Mouse (Mus musculus): ENCODE results near the gene Dnmt1. TPM values are rescaled to one million over a fixed set of nuclear protein-coding genes. Genes with fewer than 3 reads are reported as not detected.

Dnmt1 gene
- polyA plus RNA-seq, 1 experiment from 2014 or later, result 17.9 TPM

GRCm38 (mm10) chr9:20901466-20902173 is 58.1 kb downstream of the Dnmt1 start:
- 0 out of 2 replicates have a peak overlapping the region, but pooled peaks have one; percentile 3 for H3K4me2 ChIP-seq (replicated peaks; ENCODE audit: low read depth)

GRCm38 (mm10) chr9:20898511-20899073 is 61.1 kb downstream of the Dnmt1 start, which contains the start of gene Eif3g:
Gene Eif3g (minus strand): TSS chr9:20898623.
- WGBS, result 3% methylated on average over 34 of the region's 34 CpGs
- peak; percentile 87 for ATAC-seq (ENCODE audit: low FRiP score, low TSS enrichment)
- Histone ChIP-seq H3K4me1 (replicated peaks; ENCODE audit: control insufficient read depth, insufficient read depth) (0 out of 2 replicates have a peak, but pooled peaks cover 4% of the 10 kb centered on the region), H3K9ac (ENCODE audit: low read length) (peak within 1 kb of the TSS; percentile 94), H3K9me3 (ENCODE audit: control insufficient read depth, low read length) (no peaks in the 10 kb centered on the region), H3K4me3 (ENCODE audit: low read depth, low read length) (peak within 1 kb of the TSS; percentile 93), H3K27me3 (ENCODE audit: control insufficient read depth, insufficient read depth, low read length) (no peaks in the 10 kb centered on the region), H3K4me2 (replicated peaks; ENCODE audit: low read depth) (peak within 1 kb of the TSS; percentile 95), H3K27ac (replicated peaks) (peak within 1 kb of the TSS; percentile 73), H3K36me3 (ENCODE audit: control insufficient read depth, insufficient read depth, low read length) (peaks cover 18% of the 10 kb centered on the region)
- DNase-seq (ENCODE audit: low spot score), result peak; percentile 89
- TF ChIP-seq CTCF (IDR thresholded peaks at IDR 0.05; ENCODE audit: low read depth) (peak; percentile 96), EP300 (optimal IDR thresholded peaks at IDR 0.05) (no peak)

More at GRCm38 (mm10) chr9:20901466-20902173, 58.1 kb downstream of the Dnmt1 start:
- H3K27ac ChIP-seq (replicated peaks), result no peak overlapping the region
- peaks cover 7% of the 10 kb centered on the region for H3K36me3 ChIP-seq (ENCODE audit: control insufficient read depth, insufficient read depth, low read length)
- DNase-seq (ENCODE audit: low spot score), result peak; percentile 27
- WGBS, result 9% methylated on average over 13 of the region's 13 CpGs
- peak; percentile 86 for TF ChIP-seq CTCF (IDR thresholded peaks at IDR 0.05; ENCODE audit: low read depth)
- no peak for TF ChIP-seq EP300 (optimal IDR thresholded peaks at IDR 0.05)
- H3K27me3 ChIP-seq (ENCODE audit: control insufficient read depth, insufficient read depth, low read length), result no peaks in the 10 kb centered on the region
- 0 out of 2 replicates have a peak, but pooled peaks cover 4% of the 10 kb centered on the region for H3K4me1 ChIP-seq (replicated peaks; ENCODE audit: control insufficient read depth, insufficient read depth)
- no peaks in the 10 kb centered on the region for H3K9me3 ChIP-seq (ENCODE audit: control insufficient read depth, low read length)
- H3K4me3 ChIP-seq (ENCODE audit: low read depth, low read length), result no peak overlapping the region
- no peak overlapping the region for H3K9ac ChIP-seq (ENCODE audit: low read length)
- ATAC-seq (ENCODE audit: low FRiP score, low TSS enrichment), result peak; percentile 14

- Histone ChIP-seq H3K4me2 (replicated peaks; ENCODE audit: low read depth) (peak overlapping the region; percentile 95), H3K9me3 (ENCODE audit: control insufficient read depth, low read length) (no peaks in the 10 kb centered on the region), H3K36me3 (ENCODE audit: control insufficient read depth, insufficient read depth, low read length) (peaks cover 18% of the 10 kb centered on the region), H3K4me3 (ENCODE audit: low read depth, low read length) (peak overlapping the region; percentile 93), H3K27ac (replicated peaks) (peak overlapping the region; percentile 73), H3K4me1 (replicated peaks; ENCODE audit: control insufficient read depth, insufficient read depth) (0 out of 2 replicates have a peak, but pooled peaks cover 4% of the 10 kb centered on the region), H3K9ac (ENCODE audit: low read length) (peak overlapping the region; percentile 94), H3K27me3 (ENCODE audit: control insufficient read depth, insufficient read depth, low read length) (no peaks in the 10 kb centered on the region)
- 4% methylated on average over 30 of the region's 39 CpGs for WGBS
- DNase-seq (ENCODE audit: low spot score), result no peak
- peak; percentile 76 for ATAC-seq (ENCODE audit: low FRiP score, low TSS enrichment)
- no peak for TF ChIP-seq EP300 (optimal IDR thresholded peaks at IDR 0.05)
- TF ChIP-seq CTCF (IDR thresholded peaks at IDR 0.05; ENCODE audit: low read depth), result no peak
These were observed 61.8 kb downstream of the Dnmt1 start for GRCm38 (mm10) chr9:20897736-20898510.

DNA sequence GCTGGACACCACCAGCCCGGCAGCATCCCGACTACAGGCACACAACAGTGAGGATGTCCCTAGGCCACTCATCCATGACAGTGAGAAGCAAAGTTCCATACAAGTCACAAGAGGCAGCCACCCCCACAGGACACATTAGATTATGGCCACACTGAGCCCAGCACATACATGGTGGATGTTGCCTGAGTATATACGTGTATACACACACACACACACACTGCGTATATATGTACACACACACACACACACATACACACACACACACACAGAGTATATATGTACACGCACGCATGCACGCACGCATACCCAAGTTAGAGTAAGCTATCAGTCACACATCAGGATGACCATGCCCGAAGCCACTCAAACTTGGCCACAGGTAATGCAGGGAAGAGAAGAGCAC is 64.3 kb downstream of the Dnmt1 start:
- TF ChIP-seq EP300 (optimal IDR thresholded peaks at IDR 0.05) (no peak), CTCF (IDR thresholded peaks at IDR 0.05; ENCODE audit: low read depth) (no peak)
- ATAC-seq (ENCODE audit: low FRiP score, low TSS enrichment), result no peak
- 0 out of 2 replicates have a peak, but pooled peaks cover 4% of the 10 kb centered on the region for H3K4me1 ChIP-seq (replicated peaks; ENCODE audit: control insufficient read depth, insufficient read depth)
- no peak overlapping the region for H3K27ac ChIP-seq (replicated peaks)
- no peak for DNase-seq (ENCODE audit: low spot score)
- no peaks in the 10 kb centered on the region for H3K9me3 ChIP-seq (ENCODE audit: control insufficient read depth, low read length)
- no peaks in the 10 kb centered on the region for H3K27me3 ChIP-seq (ENCODE audit: control insufficient read depth, insufficient read depth, low read length)
- H3K4me3 ChIP-seq (ENCODE audit: low read depth, low read length), result no peak overlapping the region
- peaks cover 38% of the 10 kb centered on the region for H3K36me3 ChIP-seq (ENCODE audit: control insufficient read depth, insufficient read depth, low read length)
- no peak overlapping the region for H3K9ac ChIP-seq (ENCODE audit: low read length)
- H3K4me2 ChIP-seq (replicated peaks; ENCODE audit: low read depth), result no peak overlapping the region
- 89% methylated on average over 9 of the region's 9 CpGs for WGBS

DNA sequence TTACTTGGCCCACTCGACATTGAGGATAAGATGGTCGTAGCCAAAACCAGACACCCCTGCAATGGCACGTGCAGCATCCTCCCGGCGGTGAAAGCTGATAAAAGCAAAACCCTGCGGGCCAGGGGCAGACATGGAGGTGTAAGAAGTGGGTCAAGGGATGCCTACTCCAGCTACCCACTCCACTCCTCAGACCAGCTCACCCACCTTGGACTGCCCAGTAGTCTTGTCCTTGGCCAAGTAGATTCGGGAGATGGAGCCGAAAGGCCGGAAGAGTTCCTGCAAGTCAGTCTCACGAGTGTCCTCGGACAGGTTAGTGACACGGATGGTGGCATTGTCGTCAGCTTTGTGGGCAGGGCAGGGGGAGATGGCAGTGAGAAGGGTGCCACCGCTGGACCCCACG is 65.1 kb downstream of the Dnmt1 start:
- H3K9me3 ChIP-seq (ENCODE audit: control insufficient read depth, low read length), result no peaks in the 10 kb centered on the region
- peaks cover 44% of the 10 kb centered on the region for H3K36me3 ChIP-seq (ENCODE audit: control insufficient read depth, insufficient read depth, low read length)
- ATAC-seq (ENCODE audit: low FRiP score, low TSS enrichment) (no peak), DNase-seq (ENCODE audit: low spot score) (no peak)
- 84% methylated on average over 15 of the region's 15 CpGs for WGBS
- H3K27me3 ChIP-seq (ENCODE audit: control insufficient read depth, insufficient read depth, low read length), result no peaks in the 10 kb centered on the region
- H3K4me2 ChIP-seq (replicated peaks; ENCODE audit: low read depth), result no peak overlapping the region
- TF ChIP-seq CTCF (IDR thresholded peaks at IDR 0.05; ENCODE audit: low read depth), result no peak
- no peak for TF ChIP-seq EP300 (optimal IDR thresholded peaks at IDR 0.05)
- H3K4me3 ChIP-seq (ENCODE audit: low read depth, low read length), result no peak overlapping the region
- no peak overlapping the region for H3K9ac ChIP-seq (ENCODE audit: low read length)
- H3K27ac ChIP-seq (replicated peaks), result no peak overlapping the region
- 0 out of 2 replicates have a peak, but pooled peaks cover 4% of the 10 kb centered on the region for H3K4me1 ChIP-seq (replicated peaks; ENCODE audit: control insufficient read depth, insufficient read depth)
